Comparison of ENCODE assay signal across 32 mouse cellular contexts in the genomic region with DNA sequence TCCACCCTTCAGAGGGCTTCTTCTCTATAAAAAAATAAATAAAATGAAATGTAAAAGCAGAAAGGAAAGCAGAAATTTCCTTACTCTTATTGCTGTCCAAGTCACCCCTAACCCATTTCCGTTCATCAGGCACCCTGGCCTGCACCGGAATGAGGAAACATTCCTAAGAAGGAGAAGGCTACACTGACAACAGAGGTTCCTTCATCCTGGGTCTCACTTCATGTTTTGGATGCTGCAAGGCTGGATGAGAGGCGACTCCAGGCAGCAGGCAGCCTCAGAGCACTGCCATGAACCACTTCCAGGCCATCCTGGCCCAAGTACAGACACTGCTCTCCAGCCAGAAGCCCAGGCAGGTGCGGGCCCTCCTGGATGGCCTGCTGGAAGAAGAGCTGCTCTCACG. TPM values are rescaled to one million over a fixed set of nuclear protein-coding genes. Genes with fewer than 3 reads are reported as not detected.
DNase-seq lines count a peak whose midpoint lies in the region; ATAC-seq and TF ChIP-seq lines count a peak whose summit lies in the region.
"Had no signal": no experiment of that assay in that cellular context is flagged by ENCODE, and none has a peak within 500 bp of the region (broad histone marks: within the 10 kb centered on the region; RNA-seq: fewer than 3 reads in every experiment).

A gene (plus strand): TSS at position 203 of the 400 bp plus-strand sequence.

- H3K27me3 ChIP-seq in cerebellum, adult 2 months (ENCODE audit: control insufficient read depth, insufficient read depth, low read length): no peaks in the 10 kb centered on the region
- H3K27me3 ChIP-seq: embryonic facial prominence, embryonic 15.5 days; midbrain, embryonic 15.5 days; neural tube, embryonic 12.5 days; stomach, embryonic 15.5 days had no signal

- ATAC-seq in monocyte, adult 5-6 weeks (replicated peaks; ENCODE audit: insufficient number of reproducible peaks, low FRiP score, low TSS enrichment, poor library complexity, severe bottlenecking): 0 out of 2 replicates have a peak, but pooled peaks have one; percentile 38
- ATAC-seq: activated CD4-positive, CD25-positive, alpha-beta regulatory T cell, adult 4 months; forebrain, embryonic 14.5 days; inflammation-experienced regulatory T-cells, adult 6 months; liver, postnatal 0 days; lung, postnatal 0 days; midbrain, embryonic 15.5 days had no signal

- no peak for TF ChIP-seq CTCF in lung, adult 2 months (IDR thresholded peaks at IDR 0.05; ENCODE audit: insufficient read depth, low read length)
- TF ChIP-seq CTCF in bone marrow, adult 2 months (IDR thresholded peaks at IDR 0.05; ENCODE audit: control insufficient read depth, insufficient read depth, low read length): no peak
- TF ChIP-seq CTCF in cerebellum, adult 2 months (IDR thresholded peaks at IDR 0.05; ENCODE audit: borderline replicate concordance, insufficient read depth, low read depth, low read length): no peak

- peaks cover 2% of the 10 kb centered on the region for H3K4me1 ChIP-seq in lung, adult 2 months (ENCODE audit: control insufficient read depth, insufficient read depth, low read length)
- no peaks in the 10 kb centered on the region; the same call in 1 of the 2 replicates for H3K4me1 ChIP-seq in bone marrow, adult 2 months (ENCODE audit: control insufficient read depth, insufficient read depth, low read length)
- H3K4me1 ChIP-seq in brown adipose tissue, adult 24 weeks (ENCODE audit: control insufficient read depth, insufficient read depth, insufficient read length, low read length): no peaks in the 10 kb centered on the region
- no peaks in the 10 kb centered on the region for H3K4me1 ChIP-seq in cerebellum, adult 2 months (ENCODE audit: control insufficient read depth, insufficient read depth, low read length)
- H3K4me1 ChIP-seq: embryonic facial prominence, embryonic 15.5 days; limb, embryonic 12.5 days; midbrain, embryonic 15.5 days; neural tube, embryonic 12.5 days; stomach, embryonic 15.5 days had no signal

- no peak within 1 kb of the TSS for H3K27ac ChIP-seq in bone marrow, adult 2 months (ENCODE audit: control insufficient read depth, insufficient read depth, low read depth, low read length, poor library complexity)
- peak within 1 kb of the TSS; percentile 66 for H3K27ac ChIP-seq in brown adipose tissue, adult 24 weeks (replicated peaks; ENCODE audit: low read depth, low read length)
- no peak within 1 kb of the TSS for H3K27ac ChIP-seq in cerebellum, adult 2 months (ENCODE audit: insufficient read depth, low read length)
- H3K27ac ChIP-seq: embryonic facial prominence, embryonic 15.5 days; heart, embryonic 13.5 days; hindbrain, embryonic 14.5 days; limb, embryonic 12.5 days; macrophage; midbrain, embryonic 15.5 days; neural tube, embryonic 12.5 days; stomach, embryonic 15.5 days had no signal

- WGBS in lung, adult 2 months: 73% methylated on average over 5 of the region's 5 CpGs
- 70% methylated on average over 5 of the region's 5 CpGs for WGBS in bone marrow, adult 2 months
- 57% methylated on average over 5 of the region's 5 CpGs for WGBS in cerebellum, adult 2 months

- TF ChIP-seq POLR2A in lung, adult 2 months (IDR thresholded peaks at IDR 0.05; ENCODE audit: borderline replicate concordance, extremely low read depth, low read depth, low read length): no peak
- TF ChIP-seq POLR2A in bone marrow, adult 2 months (IDR thresholded peaks at IDR 0.05; ENCODE audit: borderline replicate concordance, control insufficient read depth, low read depth, low read length): no peak
- no peak for TF ChIP-seq POLR2A in cerebellum, adult 2 months (IDR thresholded peaks at IDR 0.05; ENCODE audit: borderline replicate concordance, insufficient read depth, low read length)

- H3K4me3 ChIP-seq in lung, adult 2 months (replicated peaks; ENCODE audit: extremely low read depth, low read depth, low read length): no peak within 1 kb of the TSS
- H3K4me3 ChIP-seq in bone marrow, adult 2 months (replicated peaks; ENCODE audit: control insufficient read depth, low read depth, low read length): no peak within 1 kb of the TSS
- peak within 1 kb of the TSS; percentile 37 for H3K4me3 ChIP-seq in brown adipose tissue, adult 24 weeks (ENCODE audit: insufficient read depth, low read depth, low read length)
- H3K4me3 ChIP-seq in cerebellum, adult 2 months (replicated peaks; ENCODE audit: insufficient read depth, low read depth, low read length): no peak within 1 kb of the TSS
- H3K4me3 ChIP-seq: embryonic facial prominence, embryonic 15.5 days; heart, embryonic 13.5 days; limb, embryonic 12.5 days; midbrain, embryonic 15.5 days; neural tube, embryonic 12.5 days; stomach, embryonic 15.5 days had no signal

- no peak for DNase-seq in lung, adult 2 months
- no peak for DNase-seq in lung, postnatal 10 days
- DNase-seq in natural killer cell, adult 2 months (ENCODE audit: low spot score in 2 of 2): no peak
- DNase-seq in cerebellum, adult 2 months: no peak
- DNase-seq: adrenal gland, adult 2 months; B cell, adult 2 months; cerebellum, adult 11-12 months; cerebellum, postnatal 10 days; gastrocnemius, postnatal 14 days; heart, adult 18-20 months; heart, postnatal 10 days; kidney, adult 11 months; kidney, postnatal 36 days; layer of hippocampus, postnatal 36 days; liver, postnatal 0 days; right cerebral cortex, postnatal 4 days; thymus, postnatal 4 days had no signal

RNA-seq across cellular contexts. Expression of the gene that starts here (rescaled TPM):
- polyA plus RNA-seq in lung, adult 2 months (2012; rRNA removed): 13.2 and 13.3 TPM in 2 replicates
- polyA plus RNA-seq in bone marrow, adult 2 months (2011; ENCODE audit: insufficient read depth, insufficient read length, low replicate concordance, missing spikeins): 4.0 and 11.8 TPM in 2 replicates
- 0.67 and 1.3 TPM in 2 replicates for polyA plus RNA-seq in brown adipose tissue, adult 24 weeks (2012; ENCODE audit: insufficient read depth, insufficient read length, missing spikeins)
- total RNA-seq in monocyte, adult 5-6 weeks (2017): 8.5 to 13.2 TPM (median 12.3 TPM) in 3 replicates
- polyA plus RNA-seq in cerebellum, adult 2 months (2012; rRNA removed): 0.11 and 0.22 TPM in 2 replicates
